Mouse (Mus musculus) embryonic fibroblast, embryonic 13.5 days (primary cell): ENCODE results near the gene Inf2. TPM values are rescaled to one million over a fixed set of nuclear protein-coding genes. Genes with fewer than 3 reads are reported as not detected.
A peak's percentile ranks its signal among the peaks of the same experiment; 100 is the strongest.

ENCODE experiments used
- H3K27ac ChIP-seq: 2 replicates; pipeline ENCODE4 v1.5.1; 2012; ENCODE audit warnings: low read length, control low read depth, inconsistent platforms; ENCODE audit not compliant: insufficient read depth
- H3K4me1 ChIP-seq: 2 replicates; pipeline ENCODE4 v1.6.1; 2011; ENCODE audit warnings: low read length; ENCODE audit not compliant: control insufficient read depth, insufficient read depth
- H3K4me3 ChIP-seq: 2 replicates; pipeline ENCODE4 v1.5.1; 2011; ENCODE audit warnings: mild to moderate bottlenecking, control low read depth, low read length; ENCODE audit not compliant: insufficient read depth
- CTCF ChIP-seq: IDR thresholded peaks from 2 replicates; pipeline ENCODE4 v1.5.1; 2011; ENCODE audit warnings: mild to moderate bottlenecking, control low read depth, low read length, moderate library complexity, borderline replicate concordance; ENCODE audit not compliant: insufficient read depth
- POLR2A ChIP-seq: IDR thresholded peaks from 2 replicates; pipeline ENCODE4 v1.6.1; 2011; ENCODE audit warnings: low read depth, mild to moderate bottlenecking, control low read depth, low read length, moderate library complexity
- polyA plus RNA-seq: library from polyadenylated mRNA; stranded (reverse); fragments of >200 nt; gene quantifications from 2 replicates; pipeline ENCODE4 v1.2.4, GENCODE M21; 2011; ENCODE audit warnings: low read depth; ENCODE audit not compliant: missing spikeins, insufficient read length

Gene Inf2
- 67.6 and 103 TPM in 2 replicates for polyA plus RNA-seq

- peak within 1 kb of the TSS; percentile 70 for H3K27ac ChIP-seq
- peaks cover 23% of the 10 kb centered on the region for H3K4me1 ChIP-seq
- peak; percentile 82 for TF ChIP-seq POLR2A
- TF ChIP-seq CTCF, result no peak
- peak within 1 kb of the TSS; percentile 83 for H3K4me3 ChIP-seq
Observed at GRCm38 (mm10) chr12:112588426-112589256, at the start of gene Inf2. TSS of gene Inf2 (plus strand) at chr12:112588784.

- TF ChIP-seq CTCF (no peak), POLR2A (no peak)
Observed at GRCm38 (mm10) chr12:112539466-112539965, 49.1 kb upstream of the Inf2 start.

GRCm38 (mm10) chr12:112540321-112540720, 48.3 kb upstream of the Inf2 start:
- H3K4me3 ChIP-seq, result no peak overlapping the region
- no peak overlapping the region for H3K27ac ChIP-seq
- no peaks in the 10 kb centered on the region for H3K4me1 ChIP-seq
- no peak for TF ChIP-seq POLR2A
- TF ChIP-seq CTCF, result no peak

More at GRCm38 (mm10) chr12:112539466-112539965, 49.1 kb upstream of the Inf2 start:
- H3K27ac ChIP-seq, result no peak overlapping the region
- H3K4me3 ChIP-seq, result no peak overlapping the region
- no peaks in the 10 kb centered on the region for H3K4me1 ChIP-seq

- no peak overlapping the region for H3K27ac ChIP-seq
- H3K4me3 ChIP-seq, result no peak overlapping the region
- no peak for TF ChIP-seq CTCF
- no peak for TF ChIP-seq POLR2A
- no peaks in the 10 kb centered on the region for H3K4me1 ChIP-seq
Observed at GRCm38 (mm10) chr12:112541483-112542091, 47.0 kb upstream of the Inf2 start.

- Histone ChIP-seq H3K4me1 (no peaks in the 10 kb centered on the region), H3K27ac (no peak overlapping the region), H3K4me3 (no peak overlapping the region)
- TF ChIP-seq POLR2A (no peak), CTCF (no peak)
Observed at GRCm38 (mm10) chr12:112542257-112542919, 46.2 kb upstream of the Inf2 start.

GRCm38 (mm10) chr12:112542920-112543300, 45.7 kb upstream of the Inf2 start:
- Histone ChIP-seq H3K4me1 (no peaks in the 10 kb centered on the region), H3K27ac (no peak overlapping the region), H3K4me3 (no peak overlapping the region)
- TF ChIP-seq POLR2A, result no peak
- peak; percentile 90 for TF ChIP-seq CTCF

GRCm38 (mm10) chr12:112543941-112544340, 44.6 kb upstream of the Inf2 start:
- Histone ChIP-seq H3K27ac (no peak overlapping the region), H3K4me1 (no peaks in the 10 kb centered on the region), H3K4me3 (no peak overlapping the region)
- TF ChIP-seq CTCF (no peak), POLR2A (no peak)

GRCm38 (mm10) chr12:112544946-112545701, 43.5 kb upstream of the Inf2 start:
- Histone ChIP-seq H3K4me1 (no peaks in the 10 kb centered on the region), H3K27ac (no peak overlapping the region), H3K4me3 (no peak overlapping the region)
- TF ChIP-seq CTCF, result no peak
- TF ChIP-seq POLR2A, result no peak

GRCm38 (mm10) chr12:112546110-112546509, 42.5 kb upstream of the Inf2 start:
- no peak overlapping the region for H3K4me3 ChIP-seq
- H3K27ac ChIP-seq, result no peak overlapping the region
- TF ChIP-seq CTCF (no peak), POLR2A (no peak)
- H3K4me1 ChIP-seq, result no peaks in the 10 kb centered on the region
